Mouse (Mus musculus) lung, postnatal 4 days (tissue): ENCODE results near the gene Poc1b.
"Not testable (repeated sequence)": the region's sequence is repeated elsewhere in the genome, so short reads cannot be mapped to it uniquely, and the experiment has no call there.

ENCODE experiments used
- DNase-seq, 2 experiments: peaks; one replicate each; pipeline ENCODE4 v3.0.0; 2021

Gene Poc1b

DNA sequence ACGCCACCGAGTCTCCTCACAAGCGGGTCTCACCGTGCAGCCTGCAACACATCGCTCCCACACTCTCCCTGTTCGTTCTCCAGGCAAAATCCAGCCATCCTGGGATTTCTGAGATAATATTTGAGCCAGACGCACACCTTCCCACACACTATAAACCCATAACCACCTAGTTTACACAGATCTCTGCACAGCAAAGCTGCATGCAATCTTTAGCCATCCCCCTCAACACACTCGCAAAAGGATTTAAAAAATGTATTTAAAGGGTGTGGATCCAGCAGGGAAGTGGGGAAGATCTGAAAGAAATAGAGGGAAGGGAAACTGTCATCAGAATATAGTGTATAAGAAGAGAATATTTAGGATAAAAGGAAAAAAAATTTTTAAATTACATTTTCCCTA is 9.4 kb downstream of the Poc1b start:
- no peak for DNase-seq

DNA sequence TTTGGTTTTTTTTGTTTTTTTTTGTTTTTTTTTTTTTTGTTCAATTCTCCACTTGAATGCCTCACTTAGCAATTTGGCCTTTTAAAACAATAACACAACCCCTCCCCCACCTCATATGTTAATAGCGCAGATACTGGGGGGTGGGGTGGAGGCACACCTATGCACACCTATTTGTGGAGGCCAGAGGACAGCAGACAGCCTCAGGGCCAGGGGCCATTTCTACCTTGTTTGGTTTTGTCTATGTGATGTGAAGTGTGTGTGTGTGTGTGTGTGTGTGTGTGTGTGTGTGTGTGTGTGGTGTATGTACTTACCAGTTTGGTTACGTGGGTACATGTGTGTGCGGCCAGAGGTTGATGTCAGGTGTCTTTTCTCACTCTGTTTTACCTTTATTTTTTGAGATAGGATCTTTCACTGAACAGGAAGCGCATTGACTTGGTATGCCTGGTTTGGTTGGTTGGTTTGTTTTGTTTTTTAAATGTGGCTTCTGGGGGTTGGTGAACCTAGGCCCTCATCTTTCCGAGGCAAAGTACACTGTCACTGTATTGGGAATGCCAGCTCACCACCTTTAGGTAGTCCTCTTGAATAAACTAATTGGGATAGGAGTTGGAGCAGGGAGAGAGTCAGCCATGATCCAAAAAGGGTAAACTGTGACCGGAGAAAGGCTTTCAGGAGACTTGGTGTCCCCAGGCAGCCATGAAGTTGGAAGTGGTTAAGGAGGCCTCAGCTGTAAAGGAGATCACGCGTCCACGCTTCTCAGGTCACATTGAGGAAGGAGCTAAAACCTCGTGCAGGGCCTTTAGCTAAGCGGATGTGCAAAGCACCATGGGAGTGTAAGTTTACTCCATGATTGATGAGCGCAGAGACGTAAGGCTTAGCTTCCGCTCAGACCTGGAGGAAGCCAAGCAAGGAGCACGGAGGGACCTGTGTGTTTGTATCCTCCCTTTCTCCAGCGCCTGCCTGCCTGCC is 10.1 kb downstream of the Poc1b start:
- no peak for DNase-seq

DNA sequence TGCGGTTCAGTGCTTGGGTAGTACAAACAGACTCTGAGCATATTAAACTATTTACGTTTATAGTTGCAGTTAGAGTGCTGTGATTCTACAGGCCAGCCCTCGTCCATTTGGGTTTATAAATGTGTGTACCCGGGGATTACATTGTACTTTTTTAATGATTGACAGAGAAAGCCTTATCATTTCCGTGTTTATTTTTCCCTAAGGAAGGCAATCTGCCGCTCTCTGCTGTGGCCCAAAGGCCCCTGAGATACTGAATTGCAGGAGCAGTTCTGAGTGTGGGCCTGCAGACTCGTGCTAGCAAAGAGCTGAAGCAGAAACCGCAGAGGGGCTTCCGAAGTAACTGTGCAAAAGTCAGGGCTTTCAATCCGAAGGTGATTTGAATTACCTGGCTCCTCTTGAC is 11.0 kb downstream of the Poc1b start:
- DNase-seq: peak in 1 of 2 experiments; percentile 3

DNA sequence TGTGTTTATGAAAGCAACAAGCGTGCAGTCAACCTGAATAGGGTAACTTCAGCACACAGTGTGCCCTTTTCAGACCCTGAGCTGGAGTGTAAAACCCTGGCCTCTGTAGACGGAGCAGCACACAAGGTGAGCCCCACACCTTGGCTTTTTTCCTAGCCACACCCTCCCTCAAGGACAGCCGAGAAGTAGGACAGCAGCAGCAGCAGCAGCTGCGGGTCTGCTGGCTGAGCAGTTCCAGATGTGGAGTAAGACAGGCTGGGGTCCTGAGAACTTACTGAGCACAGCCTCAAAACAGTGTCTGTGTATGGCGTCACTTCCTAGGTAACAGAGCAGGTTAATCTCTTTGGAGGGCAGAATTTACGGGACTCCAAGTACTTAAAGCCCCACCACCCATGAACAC is 11.9 kb downstream of the Poc1b start:
- DNase-seq: no peak

DNA sequence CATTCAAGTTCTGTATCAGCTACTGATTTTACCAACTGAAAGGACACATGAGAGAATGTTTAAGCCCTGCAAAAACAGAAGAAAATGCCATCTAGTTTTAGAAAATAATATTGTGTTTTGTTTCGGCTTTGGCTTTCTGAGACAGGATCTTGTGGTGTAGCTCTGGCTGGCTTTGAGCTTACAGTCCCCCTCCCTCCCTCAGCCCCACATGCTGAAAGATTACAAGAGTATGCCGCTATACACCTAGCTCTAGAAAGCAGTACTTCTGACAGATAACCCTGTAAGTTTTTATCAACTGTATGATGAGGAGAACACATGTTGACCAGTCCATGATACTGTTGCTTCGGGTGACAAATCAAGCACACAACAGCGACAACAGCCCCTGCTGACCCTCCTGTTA is 12.6 kb downstream of the Poc1b start:
- DNase-seq: no peak

DNA sequence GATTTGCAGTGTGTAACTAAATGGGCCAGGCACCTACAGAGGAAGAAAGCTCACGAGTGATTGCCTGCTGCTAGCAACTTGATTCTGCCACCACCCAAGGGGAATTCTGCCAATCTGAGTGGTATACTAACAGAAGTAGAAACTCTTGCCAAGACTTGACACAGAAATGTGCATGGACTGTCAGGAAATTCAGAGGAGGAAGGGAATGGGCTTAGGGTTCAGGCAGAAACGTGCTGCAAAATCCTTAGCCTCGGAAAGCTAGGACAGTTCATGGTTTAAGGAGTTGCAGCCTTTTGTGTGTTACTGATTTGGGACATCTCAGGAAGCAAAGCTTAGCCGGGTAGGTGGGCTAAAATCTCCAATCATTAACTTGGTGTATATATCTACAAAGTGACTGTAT is 19.4 kb downstream of the Poc1b start, which contains the start of gene Phxr2:
Gene Phxr2, minus strand, starts transcription at position 101 of the 400 bp plus-strand sequence.
- no peak for DNase-seq

DNA sequence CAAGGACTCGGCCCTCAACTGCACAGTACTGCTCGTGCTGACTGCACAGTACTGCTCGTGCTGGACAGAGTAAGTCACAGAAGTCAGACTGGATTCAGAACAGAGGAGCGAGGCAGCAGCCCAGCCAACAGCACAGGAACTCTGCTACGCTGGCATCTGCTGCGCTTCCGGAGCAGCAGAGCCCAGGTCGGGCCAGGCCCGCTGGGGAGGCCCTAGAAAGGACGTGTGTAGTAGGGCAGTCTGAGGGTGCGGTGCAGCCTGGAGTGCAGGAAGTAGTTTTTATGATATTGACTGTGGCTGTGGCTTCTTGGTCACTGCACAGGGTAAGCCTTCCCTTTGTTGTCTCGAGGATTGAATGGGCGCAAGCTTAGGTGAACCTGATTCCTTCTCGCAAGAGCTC is 20.1 kb downstream of the Poc1b start:
- peak; percentile 40 to 63 for DNase-seq

- DNase-seq: peak; percentile 19 to 28
Observed at GRCm38 (mm10) chr10:99127691-99128261, 20.9 kb downstream of the Poc1b start.

GRCm38 (mm10) chr10:99130611-99131010 is 23.8 kb downstream of the Poc1b start:
- DNase-seq: peak; percentile 37 to 39

- DNase-seq: no peak
Observed at GRCm38 (mm10) chr10:99131298-99131697, 24.5 kb downstream of the Poc1b start.

GRCm38 (mm10) chr10:99132189-99132588 is 25.4 kb downstream of the Poc1b start:
- DNase-seq: peak; percentile 40 to 82

DNA sequence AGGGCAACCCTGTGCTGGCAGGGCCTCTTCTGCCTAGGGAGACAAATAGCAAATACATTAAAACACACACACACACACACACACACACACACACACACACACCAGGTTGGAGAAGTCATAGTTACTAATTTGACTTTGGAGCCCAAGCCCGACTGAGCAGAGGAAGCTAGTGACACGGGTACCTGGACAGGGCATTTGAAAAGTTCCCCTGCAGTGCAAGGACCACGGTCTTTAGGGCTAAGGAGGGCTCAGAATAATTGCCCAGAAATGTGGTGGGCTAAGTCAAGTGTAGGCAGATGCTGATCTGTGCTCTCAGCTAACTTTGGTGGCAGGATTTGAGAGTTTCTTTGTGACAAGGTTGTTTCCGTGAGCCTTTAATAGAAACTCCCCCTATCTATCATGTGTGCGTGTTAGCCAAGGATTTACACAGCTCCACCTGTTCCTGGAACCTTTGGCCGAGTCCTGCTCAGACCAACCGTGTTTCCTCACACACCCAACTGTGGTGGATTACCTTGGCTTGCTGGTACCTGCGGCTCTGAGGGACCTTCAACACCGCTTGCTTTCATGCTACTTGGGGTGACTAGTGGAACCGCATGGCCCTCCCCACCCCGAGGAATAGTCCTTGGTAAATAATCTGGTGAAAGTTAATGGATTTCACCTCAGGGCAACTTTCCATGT is 25.9 kb downstream of the Poc1b start:
- no peak for DNase-seq

DNA sequence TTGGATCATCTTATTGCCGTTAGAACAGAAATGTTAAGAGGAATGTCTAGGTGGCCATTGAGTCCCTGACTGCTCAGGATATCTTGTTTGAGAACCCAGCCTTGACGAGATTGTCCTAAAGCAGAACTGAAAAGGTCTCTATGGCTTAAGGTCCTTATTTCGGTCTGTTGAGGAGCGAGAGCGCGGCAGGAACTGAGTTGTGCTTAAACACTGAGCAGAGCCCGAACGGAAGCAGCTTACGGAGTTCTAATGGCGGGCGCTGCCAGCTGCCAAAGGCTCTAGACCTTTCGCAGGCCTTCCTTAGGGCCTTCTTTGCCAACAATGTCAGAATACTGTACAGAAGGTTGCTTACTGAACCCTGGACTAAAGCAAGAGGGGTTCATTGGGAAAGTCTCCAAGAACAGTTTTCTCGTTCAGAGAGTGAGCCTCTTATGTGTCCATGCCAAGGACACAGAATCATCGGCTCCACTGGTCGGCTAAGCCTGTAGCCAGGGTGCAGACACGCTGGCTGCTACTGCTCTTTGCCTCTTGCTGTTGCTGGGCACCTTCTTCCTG is 26.6 kb downstream of the Poc1b start:
- no peak for DNase-seq

DNA sequence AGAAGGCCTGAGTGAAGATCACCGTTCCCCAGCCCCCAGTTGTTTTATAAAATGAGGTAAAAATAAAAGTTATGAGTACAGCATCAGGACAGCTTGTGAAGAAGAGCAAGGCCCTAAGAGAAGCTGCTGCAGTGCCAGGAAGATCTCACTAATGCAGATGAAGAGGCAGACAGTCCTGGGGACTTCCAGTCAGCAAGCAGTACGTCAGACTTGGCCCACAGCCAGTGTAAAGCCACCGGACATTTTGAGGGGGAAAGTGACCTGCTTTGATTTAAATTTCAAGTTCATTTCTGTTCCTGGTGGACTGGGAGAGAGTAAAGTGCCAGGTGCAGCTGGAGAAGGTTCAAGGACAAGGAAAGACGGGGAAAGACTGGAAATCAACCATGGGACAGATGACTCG is 29.5 kb downstream of the Poc1b start:
- no peak for DNase-seq

- DNase-seq: no peak
Observed at GRCm38 (mm10) chr10:99145611-99146010, 38.8 kb downstream of the Poc1b start.

- no peak for DNase-seq
Observed at GRCm38 (mm10) chr10:99146596-99146995, 39.8 kb downstream of the Poc1b start.

- DNase-seq: no peak
Observed at GRCm38 (mm10) chr10:99150016-99150415, 43.2 kb downstream of the Poc1b start.

- DNase-seq: no peak
Observed at GRCm38 (mm10) chr10:99151580-99151979, 44.7 kb downstream of the Poc1b start.

DNA sequence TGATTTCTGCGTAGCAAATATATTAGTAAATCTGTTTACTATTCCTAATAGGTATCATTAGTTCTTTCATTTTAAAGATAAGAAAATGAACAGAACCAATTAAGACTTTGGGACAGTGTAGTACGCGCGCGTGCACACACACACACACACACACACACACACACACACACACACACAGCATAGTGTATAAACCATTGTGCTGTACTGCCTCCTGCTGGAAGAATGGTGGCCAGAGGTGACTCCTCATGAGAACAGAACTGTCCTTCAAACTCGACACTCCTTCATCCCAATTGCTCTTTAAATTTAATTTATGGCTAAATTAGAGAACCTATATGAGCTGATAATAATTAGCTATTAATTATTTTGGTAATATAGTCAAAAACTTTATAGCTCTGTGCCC is 45.2 kb downstream of the Poc1b start:
- peak in 1 of 2 experiments; percentile 63 for DNase-seq

GRCm38 (mm10) chr10:99154635-99155034 is 47.8 kb downstream of the Poc1b start:
- no peak for DNase-seq

DNA sequence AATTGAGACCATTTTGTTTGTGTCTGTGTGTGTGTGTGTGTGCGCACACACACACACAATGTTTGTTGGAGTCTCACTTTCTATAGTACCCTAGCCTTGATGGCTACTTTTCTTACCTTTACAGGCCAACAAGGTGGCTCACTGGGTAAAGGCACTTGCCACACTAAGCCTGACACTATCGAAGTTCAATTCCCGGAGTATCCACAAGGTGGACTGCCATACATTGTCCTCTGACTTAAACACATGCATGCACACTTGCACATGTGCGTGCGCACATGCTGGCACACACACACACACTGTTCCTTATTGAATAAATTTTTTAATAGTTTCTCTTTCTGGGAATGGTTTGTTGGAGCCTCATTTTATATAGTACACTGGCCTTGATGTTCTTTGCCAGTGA is 50.0 kb downstream of the Poc1b start:
- DNase-seq: no peak

- not testable (repeated sequence) for DNase-seq
Observed at GRCm38 (mm10) chr10:99157697-99158096, 50.9 kb downstream of the Poc1b start.

DNA sequence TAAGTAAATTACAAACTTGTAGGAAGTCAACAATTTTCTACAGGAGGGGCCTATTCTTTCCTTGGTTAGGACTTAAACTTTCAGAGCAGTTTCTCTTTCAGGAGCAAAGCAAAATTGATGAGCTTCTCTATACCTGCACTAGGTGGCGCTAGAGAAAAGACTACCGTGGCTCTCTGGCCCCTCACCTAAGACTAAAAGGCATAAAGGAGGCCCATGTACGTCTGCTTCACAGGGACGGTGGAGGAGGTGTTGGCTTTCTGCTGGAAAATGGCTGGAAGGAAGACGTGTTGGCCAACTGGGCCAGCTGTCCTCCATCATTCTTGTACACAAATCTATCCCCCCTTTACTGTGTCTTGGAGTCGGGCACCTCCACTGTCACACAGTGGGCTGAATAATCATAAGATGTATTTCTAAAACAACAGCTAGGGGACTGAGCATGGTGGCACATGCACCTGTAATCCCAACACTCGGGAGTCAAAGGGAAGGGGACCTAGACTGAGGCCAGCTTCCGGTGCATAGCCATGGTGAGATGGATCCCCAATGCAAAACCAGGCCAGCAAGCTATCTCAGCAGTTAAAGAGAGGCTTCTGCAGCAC is 55.2 kb downstream of the Poc1b start:
- DNase-seq: peak in 1 of 2 experiments; percentile 51
